Mouse (Mus musculus) embryonic fibroblast, embryonic 13.5 days (primary cell): ENCODE results near the gene Kcnk3.

Experiments used
- CTCF ChIP-seq: IDR thresholded peaks from 2 replicates; pipeline ENCODE4 v1.5.1; 2011; ENCODE audit warnings: mild to moderate bottlenecking, control low read depth, low read length, moderate library complexity, borderline replicate concordance; ENCODE audit not compliant: insufficient read depth
- POLR2A ChIP-seq: IDR thresholded peaks from 2 replicates; pipeline ENCODE4 v1.6.1; 2011; ENCODE audit warnings: low read depth, mild to moderate bottlenecking, control low read depth, low read length, moderate library complexity

DNA sequence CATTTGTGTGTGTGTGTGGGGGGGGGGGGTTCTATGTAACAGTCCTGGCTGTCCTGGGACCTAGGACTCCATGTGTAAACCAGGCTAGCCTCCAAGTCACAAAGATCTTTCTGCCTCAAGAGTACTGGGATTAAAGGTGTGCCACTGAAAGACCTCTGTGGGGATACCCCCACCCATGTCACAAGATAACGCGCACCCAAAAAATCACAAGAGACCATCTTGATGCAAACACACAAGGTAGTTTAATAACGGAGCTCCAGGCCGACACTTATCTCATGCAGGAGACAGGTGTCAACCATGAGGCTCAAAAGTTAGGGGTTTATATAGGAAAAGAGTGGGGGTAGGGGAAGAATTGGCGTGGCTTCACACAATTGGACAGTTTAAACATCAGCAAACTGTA, 72.8 kb downstream of the Kcnk3 start:
- TF ChIP-seq CTCF (no peak), POLR2A (no peak)
